Mouse (Mus musculus) ovary, adult 18-20 months (tissue): ENCODE measurements at regions not wholly inside any gene's neighbourhood (a gene's known extent, or its start where the extent isn't known, plus 50 kb on each side); places are given as distances from the start of the nearest gene placed in this dataset.

ENCODE experiments used
- DNase-seq: peaks from one replicate; pipeline ENCODE4 v3.0.0; 2022; ENCODE audit warnings: low spot score, mixed read lengths

GRCm38 (mm10) chr15:59171120-59171519 is 282.0 kb downstream of the Gm49356 start:
- DNase-seq = peak; percentile 26

GRCm38 (mm10) chr15:59173452-59174245 is 284.6 kb downstream of the Gm49356 start:
- no peak for DNase-seq

DNA sequence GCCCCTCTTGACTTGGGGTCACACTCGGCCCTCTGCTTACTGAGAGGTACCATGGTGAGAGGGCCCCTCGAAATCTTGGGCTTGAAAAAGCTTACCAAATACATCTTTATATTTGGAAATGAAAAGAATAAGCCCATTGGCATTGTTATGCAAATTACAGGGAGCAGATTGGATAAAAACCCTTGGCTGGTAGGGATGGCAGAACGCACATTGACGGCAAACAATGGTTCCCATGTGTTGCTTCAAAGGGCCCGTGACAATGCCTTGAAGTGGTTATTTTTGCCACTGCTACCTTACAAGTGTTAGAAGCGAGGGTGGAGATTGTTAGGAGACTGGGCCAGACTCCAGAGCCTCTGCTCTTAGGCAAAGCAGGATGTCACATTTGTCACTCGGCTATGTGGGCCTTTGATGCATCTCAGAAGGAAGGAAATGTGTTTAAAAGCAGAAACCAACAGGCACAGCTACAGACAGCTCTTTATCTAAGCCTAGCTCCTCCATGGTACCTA is 285.2 kb downstream of the Gm49356 start:
- no peak for DNase-seq

- no peak for DNase-seq
These were observed 285.9 kb downstream of the Gm49356 start for GRCm38 (mm10) chr15:59174893-59175531.

DNA sequence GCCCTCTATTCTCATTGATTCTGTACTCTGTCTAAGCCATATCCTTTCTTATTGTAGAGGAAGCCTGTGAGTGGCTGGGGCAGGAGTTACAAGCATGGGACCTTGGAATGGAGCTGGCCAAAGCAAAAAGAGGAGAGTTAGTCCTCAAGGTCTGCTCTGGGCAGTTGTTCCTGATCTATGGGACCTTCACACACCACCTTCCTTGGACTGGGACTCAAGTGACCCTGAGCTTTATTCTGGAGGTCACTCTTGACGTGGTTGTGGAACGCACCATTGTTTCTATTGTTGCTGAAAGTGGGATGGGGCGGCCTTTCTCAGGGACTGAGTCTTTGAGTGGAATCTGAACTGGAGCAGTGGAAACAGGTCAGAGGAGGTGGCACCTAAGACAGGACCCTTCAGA is 291.0 kb downstream of the Gm49356 start:
- no peak for DNase-seq

DNA sequence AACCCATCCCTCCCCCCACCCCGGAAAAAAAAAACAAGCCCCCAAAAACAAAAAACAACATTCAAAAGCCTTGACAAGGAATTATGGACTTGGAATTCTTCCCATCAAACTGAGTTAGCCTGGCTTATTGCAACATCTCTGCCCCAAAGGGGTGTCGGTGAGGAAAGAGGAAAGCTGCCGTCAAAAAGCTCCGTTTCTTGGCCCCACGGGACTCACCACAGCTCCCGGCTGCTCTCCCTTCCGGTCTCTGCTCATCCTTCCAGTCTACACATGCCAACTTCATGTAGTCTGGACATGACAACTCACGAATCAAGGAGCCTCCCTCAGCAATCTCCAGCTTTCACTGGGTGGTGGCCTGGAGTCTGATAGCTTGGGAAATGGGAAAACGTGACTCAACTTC is 295.4 kb downstream of the Gm49356 start:
- no peak for DNase-seq

GRCm38 (mm10) chr15:59187566-59187965 is 298.5 kb downstream of the Gm49356 start:
- no peak for DNase-seq

GRCm38 (mm10) chr15:59188371-59188770 is 299.3 kb downstream of the Gm49356 start:
- no peak for DNase-seq

GRCm38 (mm10) chr15:59190511-59190910 is 301.4 kb downstream of the Gm49356 start:
- DNase-seq = no peak

GRCm38 (mm10) chr15:59194421-59194820 is 305.3 kb downstream of the Gm49356 start:
- peak; percentile 76 for DNase-seq

- no peak for DNase-seq
These were observed 307.3 kb downstream of the Gm49356 start for GRCm38 (mm10) chr15:59196351-59196750.

- DNase-seq = peak; percentile 85
These were observed 308.6 kb downstream of the Gm49356 start for GRCm38 (mm10) chr15:59197455-59198391.

- no peak for DNase-seq
These were observed 312.3 kb downstream of the Gm49356 start for GRCm38 (mm10) chr15:59201386-59201785.

- DNase-seq = no peak
These were observed 313.0 kb downstream of the Gm49356 start for GRCm38 (mm10) chr15:59201894-59202670.

- no peak for DNase-seq
These were observed 314.2 kb downstream of the Gm49356 start for GRCm38 (mm10) chr15:59203097-59203849.

GRCm38 (mm10) chr15:59203850-59204625 is 314.9 kb downstream of the Gm49356 start:
- no peak for DNase-seq

- no peak for DNase-seq
These were observed 316.0 kb downstream of the Gm49356 start for GRCm38 (mm10) chr15:59205091-59205490.

DNA sequence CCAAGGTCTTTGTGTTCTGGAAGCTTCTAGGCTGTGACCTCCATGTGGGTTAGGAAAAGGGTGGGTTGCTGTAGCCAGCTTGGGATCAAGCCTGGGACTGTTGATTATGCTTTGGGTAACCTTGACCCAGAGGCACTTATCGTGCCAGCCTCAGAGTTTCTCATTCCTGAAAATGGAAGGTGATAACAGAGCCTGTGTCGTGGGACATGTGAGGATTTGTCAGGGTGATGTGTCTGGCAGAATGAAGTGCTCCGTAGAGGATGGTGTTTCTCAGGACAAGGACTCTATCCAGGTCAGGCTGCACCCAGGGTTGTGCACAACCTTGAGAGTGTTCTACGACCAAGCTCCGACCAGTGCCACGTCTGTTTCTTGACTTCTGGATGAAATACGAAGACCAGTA is 316.4 kb downstream of the Gm49356 start:
- DNase-seq = no peak

- DNase-seq = no peak
These were observed 317.5 kb downstream of the Gm49356 start for GRCm38 (mm10) chr15:59206636-59207035.

DNA sequence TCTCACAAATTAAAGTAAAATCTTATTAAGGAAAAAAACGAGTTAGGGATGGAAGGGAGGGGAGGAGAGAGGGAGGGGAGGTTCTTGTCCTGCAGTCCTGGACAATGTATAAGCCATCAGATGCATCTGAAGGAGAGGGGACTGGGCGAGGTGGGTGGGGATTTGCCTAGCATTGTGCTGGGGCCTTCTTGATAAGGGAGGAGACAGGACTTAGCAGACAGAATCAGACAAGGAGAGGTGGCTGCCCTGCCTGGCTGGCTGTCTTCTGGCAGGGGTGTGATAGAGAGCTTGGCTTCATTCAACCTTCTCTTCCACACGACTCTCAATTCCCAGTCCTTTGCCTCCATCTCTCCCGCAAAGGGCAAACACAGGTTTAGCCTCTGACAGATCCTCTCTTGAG is 318.9 kb downstream of the Gm49356 start:
- DNase-seq = no peak
